Mouse (Mus musculus) cerebellum, adult 9-10 months (tissue): Measurements from ENCODE around the gene Bcl11a.

ENCODE experiments used
- DNase-seq: peaks from one replicate; pipeline ENCODE4 v3.0.0; 2022

Gene Bcl11a

GRCm38 (mm10) chr11:24077795-24078705 lies at the start of gene Bcl11a:
Gene Bcl11a, plus strand, starts transcription at chr11:24078056.
- no peak for DNase-seq

DNA sequence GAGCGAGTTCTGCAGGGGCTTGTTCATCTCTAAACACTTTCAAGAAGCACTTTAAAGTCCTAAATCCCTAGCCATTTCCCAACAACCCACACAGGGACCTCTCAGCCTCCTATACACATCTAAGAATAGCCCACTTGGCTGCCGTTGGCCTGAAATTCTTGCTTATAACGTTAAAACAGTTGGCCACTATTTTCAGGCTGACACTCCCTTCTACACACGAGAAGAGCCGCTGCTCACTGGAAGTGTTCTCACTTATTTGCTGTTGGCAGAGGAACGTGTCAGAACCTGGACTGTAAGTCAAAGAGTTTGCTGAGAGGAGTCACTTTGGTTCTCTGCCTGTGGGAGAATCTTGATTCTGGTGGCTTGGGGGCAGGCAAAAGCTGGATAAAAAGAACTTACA lies 33.8 kb upstream of the Bcl11a start:
- DNase-seq = no peak

GRCm38 (mm10) chr11:24049226-24050031 lies 28.4 kb upstream of the Bcl11a start:
- peak; percentile 53 for DNase-seq

- no peak for DNase-seq
Measured at GRCm38 (mm10) chr11:24050032-24050757, 27.7 kb upstream of the Bcl11a start.

GRCm38 (mm10) chr11:24052882-24053281 lies 25.0 kb upstream of the Bcl11a start:
- DNase-seq = no peak

DNA sequence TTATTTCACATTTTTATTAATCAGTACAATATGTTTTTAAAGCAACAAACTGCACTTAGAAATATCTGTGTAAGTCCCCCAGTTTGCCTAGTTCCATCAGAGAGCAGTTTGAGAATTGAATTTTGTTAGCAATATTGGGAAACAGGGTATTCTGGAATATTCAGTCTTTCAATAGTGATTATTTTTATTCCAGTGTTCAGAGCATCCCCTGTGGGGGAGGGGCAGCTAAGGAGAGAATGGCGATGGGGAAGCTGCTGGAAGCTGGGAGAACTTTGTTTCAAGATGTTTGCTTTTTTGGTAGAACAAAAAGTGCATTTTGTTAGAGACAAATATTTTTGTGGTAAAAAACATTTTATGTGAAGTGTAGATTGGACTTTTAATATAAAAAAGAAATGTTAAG lies 18.7 kb upstream of the Bcl11a start:
- DNase-seq = no peak

DNA sequence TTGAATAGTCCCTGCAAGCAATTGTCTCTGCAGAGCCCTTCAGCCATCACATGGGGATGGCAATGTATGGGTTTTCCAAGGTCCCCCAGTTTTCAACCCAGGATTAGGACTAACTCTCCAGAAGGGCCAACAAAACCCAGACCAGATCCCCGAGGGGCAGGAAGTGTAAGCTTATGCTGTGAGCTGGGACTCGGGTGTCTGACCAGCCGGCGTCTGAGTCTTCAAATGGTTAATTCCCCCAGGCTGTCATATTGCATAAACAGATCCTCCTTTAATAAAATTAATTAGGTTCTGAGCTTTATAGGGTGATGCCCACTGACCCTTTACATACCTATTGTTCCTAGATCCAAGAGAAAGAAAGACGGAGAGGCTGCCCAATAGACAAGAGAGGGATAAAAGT lies 17.4 kb upstream of the Bcl11a start:
- DNase-seq = no peak

GRCm38 (mm10) chr11:24061819-24062218 lies 16.0 kb upstream of the Bcl11a start:
- no peak for DNase-seq

- no peak for DNase-seq
Measured at GRCm38 (mm10) chr11:24062495-24063096, 15.3 kb upstream of the Bcl11a start.

DNA sequence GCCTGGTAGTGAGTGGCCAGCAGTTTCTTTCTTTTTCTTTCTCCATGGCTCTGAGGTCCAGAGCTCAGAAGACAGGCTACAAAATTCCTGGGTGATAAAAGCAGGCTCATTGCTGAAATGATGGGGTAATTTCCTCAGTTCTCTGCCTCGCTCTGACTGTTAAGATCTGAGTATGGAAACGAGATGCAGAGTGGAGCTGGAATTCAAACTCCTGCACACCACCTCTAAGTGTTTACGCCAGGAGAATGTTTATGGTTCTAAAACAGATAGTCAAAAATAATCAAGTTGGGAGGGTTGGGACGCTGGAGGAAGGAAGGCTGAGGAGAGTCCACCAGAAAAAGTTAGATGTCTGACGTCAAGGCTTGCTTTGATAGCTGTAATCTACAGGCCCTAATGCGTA lies 13.6 kb upstream of the Bcl11a start:
- no peak for DNase-seq

DNA sequence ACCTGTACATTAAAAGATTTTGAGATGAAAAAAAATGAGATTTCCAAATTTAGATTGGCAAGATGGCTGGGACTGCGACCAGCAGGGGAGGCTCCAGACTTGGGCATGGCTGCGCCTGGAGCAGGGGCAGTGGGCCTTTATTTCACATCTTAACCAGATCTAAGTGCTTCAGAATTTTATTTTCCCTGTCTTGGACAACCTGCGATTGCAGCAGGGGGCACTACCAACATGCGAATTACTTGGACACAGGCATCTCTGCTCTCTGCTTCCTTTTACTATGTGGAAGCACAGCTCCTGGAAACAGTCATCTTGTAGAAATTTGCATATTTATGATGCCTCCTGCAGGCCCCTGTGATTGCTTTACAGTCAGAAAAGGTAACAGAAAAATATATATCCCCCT lies 12.5 kb upstream of the Bcl11a start:
- no peak for DNase-seq

- DNase-seq = no peak
Measured at GRCm38 (mm10) chr11:24074021-24074591, 3.8 kb upstream of the Bcl11a start.

DNA sequence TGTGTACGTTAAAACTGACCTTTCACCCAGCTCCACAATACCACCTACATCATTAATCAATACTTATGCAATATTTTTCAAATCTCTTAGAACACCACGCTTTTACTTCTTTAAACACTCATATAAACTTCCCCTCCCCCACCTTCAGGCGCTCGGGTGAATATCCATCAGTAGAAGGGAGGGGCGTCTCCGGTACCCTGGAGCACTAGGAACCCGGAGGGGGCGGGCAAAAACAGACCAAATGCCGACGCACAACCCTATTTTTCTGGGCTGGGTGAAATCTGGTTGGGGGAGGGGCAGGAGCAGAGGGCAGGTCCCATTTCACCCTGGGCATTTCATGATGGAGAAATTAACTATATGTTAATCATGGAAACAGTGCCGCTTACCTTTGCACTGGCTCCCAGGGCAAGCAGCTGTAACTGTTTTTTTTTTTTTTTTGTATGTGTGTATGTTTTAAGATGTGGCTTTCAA lies 3.2 kb upstream of the Bcl11a start, which contains the start of gene A830031A19Rik:
Gene A830031A19Rik (minus strand): TSS at position 421 of the 471 bp plus-strand sequence.
- no peak for DNase-seq

DNA sequence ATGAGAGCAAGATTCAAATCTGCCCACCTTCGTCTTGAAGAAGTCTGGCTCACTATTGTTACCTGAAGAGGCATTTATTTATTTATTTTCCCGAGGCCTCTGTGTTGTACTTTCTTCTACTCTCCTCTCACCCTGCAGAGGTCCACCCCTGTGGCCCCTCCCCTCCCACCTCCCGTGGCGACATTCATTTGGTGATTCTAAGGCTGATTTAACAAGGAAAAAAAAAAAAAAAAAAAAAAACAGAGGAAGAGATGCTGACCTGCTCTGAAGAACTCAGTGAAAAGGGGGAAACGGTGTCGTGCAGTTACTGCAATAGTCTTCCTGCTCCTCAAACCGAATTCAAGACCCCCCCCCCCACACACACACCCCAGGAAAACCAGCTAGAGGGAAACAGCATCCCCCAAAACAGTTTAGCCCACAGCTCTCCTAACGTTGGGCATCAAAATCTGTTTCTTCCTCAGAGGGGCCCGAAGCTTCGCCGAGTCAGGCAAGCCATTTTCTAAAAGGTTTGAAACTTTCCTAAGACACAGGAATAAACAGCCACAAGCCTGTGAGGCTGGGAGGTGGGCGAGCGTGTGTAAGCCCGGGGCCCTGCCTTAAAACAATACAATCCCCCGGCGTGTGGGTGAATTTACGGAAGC lies 2.2 kb upstream of the Bcl11a start:
- no peak for DNase-seq

DNA sequence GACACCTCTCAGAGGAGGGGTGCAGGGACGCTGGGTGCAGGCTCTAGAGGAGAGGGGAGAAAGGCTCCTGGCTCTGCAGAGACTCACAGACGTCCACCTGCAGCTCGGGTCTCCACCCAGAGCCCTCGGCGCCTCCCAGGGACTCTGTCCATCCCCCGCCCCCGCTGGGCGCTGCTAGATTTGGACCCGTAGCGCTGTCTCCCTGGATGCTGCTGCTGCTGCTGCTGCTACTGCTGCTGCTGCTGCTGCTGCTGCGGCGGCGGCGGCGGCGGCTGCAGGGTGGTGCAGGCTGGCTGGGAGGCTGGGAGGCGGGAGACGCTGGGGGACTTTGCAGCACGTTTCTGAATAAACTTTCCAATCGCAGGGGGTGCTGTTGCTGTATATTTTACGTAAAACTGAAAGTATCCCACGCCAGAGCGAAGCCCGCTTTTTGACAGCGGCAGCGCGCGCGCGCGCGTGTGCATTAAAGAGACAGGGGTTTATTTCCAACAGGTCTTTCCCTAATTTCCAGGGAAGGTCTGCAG lies 1.7 kb upstream of the Bcl11a start:
- DNase-seq = no peak

DNA sequence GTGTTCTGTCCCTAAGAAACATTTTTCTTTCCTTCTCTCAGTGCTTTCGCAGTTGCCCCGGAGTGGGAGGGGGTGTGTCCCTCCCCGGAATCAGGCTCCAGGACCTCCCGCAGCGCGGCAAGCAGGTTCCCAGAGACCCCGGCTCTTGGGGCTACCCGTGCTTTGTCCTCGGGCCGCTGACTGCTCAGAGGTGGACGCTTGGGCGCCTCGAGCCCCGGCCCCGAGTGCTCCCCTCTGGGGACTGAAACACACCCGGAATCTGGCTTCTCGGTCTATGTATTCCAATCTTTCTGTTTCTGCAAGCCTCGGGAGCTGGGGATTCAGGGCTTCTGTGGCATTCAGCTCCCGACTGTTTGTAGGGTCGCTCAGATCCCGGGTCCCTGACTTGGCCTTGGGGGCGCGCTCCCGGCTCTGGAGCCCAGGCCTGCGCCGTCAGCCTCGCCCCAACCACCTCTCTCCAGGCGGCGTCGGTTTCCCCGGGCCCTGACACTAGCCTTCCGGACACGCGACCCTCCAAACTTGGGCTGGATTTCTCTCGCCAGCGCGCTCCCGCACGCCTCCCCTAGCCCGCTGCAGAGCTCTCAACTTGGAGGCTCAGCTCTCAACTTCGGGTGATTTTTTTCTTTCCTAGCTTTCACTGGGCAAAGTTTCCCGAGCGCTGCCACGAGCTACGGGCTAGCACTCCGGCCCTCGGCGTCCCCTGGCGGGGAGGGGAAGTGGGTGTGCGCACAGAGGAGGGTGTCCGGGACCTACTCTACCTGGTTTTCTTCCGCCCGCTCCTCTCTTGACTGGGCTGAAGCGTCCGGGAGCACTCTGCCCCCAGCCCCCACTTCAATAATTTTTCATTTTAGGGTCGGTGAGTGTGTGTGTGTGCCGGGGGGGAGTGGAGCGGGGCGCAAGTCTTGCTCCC lies 780 bp upstream of the Bcl11a start:
- no peak for DNase-seq

GRCm38 (mm10) chr11:24078706-24079316 lies 955 bp downstream of the Bcl11a start:
- no peak for DNase-seq

DNA sequence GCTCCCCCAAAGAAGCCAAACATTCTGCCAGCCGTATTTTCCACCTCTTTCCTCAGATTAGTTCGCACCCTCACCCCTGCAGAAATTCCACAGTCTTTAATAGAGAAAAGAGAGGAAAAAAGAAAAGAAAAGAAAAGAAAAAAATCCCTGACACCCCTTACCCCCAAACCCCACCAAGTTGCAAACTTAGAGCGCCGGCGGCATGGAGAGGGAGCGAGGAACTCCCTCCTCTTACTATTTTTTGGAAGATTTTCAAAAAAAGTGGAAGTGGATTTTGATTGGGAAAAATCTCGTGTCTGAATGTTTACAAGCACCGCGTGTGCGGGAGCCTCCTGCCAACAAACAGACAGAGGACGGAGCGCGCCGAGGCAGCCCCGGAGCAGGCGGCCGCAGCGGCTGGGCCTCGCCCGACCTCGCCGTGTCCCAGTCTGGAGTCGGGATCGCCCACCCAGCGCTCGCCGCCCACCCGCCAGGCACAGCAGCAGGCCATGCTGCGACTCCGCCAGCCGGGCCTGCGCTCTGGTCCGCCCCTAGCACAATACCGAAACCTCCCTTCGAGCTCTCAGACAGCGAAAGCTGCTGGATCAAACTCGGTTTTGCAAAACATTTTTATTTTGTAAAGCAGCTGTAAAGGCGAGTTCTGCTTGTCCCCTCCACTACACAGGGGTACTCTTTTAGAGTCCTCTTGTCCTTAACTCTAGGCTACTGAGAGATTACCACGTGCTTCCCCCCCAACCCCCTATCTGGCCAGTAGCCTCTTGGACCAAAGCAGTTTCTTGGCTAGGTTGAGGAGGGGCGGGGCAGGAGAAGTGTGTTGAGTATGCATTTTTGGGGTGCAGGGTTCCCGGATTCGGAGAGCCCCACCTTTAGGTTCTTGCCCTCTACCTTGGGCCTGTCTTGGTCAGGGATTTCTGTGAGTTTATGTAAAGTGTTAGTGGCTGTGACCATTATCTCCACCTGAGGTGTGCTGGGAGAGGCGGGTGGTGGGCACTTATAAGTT lies 1.8 kb downstream of the Bcl11a start:
- DNase-seq = no peak

DNA sequence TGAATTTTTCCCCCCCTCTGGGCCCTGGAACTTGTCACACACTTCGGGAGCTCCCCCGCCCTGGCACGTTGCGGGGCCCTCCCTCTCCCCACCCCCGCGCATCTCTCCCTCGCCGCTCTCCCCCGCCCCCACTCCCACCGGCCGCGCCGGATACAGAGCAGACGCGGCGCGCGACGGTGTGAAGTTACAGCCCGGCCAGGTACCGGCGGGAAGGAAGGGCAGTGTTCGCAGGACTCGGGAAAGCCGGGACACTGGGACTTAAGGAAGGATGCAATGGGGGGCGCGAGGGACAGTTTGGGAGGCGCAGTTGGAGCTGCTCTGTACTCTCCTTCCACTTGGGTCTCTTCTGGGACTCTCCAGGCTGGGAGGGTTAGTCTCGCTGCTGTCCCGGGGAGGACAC lies 2.7 kb downstream of the Bcl11a start:
- DNase-seq = no peak
